Mouse (Mus musculus): ENCODE results near the gene Xk.
"Not testable (repeated sequence)": the region's sequence is repeated elsewhere in the genome, so short reads cannot be mapped to it uniquely, and the experiment has no call there.

The Xk gene

DNA sequence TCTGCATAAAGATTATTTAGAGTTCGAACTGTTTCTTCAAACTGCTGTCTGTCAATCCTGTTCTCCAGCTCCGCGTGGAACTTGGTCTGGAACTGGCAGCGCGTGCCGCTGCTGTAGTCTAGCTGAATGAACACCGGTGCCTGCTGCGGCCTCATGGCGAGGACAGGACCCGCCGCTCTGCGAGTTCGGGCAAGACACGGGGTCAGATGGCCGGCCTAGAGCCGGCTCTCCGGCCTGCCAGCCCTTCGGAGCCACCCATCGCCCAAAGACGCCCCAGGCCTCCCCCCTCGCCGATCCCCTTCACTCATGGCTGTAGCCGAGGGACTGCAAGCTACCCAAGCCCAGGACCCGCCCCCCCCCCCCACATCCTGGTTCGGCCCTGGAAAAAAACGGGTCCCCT lies 55.4 kb downstream of the Xk start:
- not testable (repeated sequence) for DNase-seq

DNA sequence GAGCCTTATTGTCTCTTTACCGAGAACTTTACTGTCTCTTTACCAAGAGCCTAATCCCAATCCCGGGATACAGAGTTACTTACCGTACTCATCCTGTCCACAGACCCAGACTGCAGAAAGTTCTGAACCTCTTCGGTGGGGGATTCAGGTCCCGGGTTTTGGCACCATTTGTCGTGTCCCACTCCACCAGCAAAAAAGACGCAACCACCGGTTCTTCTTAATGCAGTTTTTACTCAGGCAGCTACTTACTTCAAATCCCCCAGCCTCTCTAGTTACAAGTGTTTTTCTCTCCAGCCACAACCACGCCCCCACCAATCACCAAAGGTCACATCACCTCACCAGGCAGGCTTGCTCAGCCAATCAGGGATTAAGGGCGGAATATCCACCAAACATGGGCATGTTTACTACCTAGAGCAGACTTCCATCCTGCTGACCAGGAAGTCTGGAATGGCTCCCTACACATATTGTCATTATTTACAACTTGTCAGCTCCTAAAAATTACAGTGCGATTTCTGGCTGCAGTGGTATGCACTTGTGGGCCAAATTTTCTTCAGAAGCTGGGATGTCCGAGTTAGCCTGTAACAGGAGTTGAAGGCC lies 59.9 kb downstream of the Xk start:
- DNase-seq = not testable (repeated sequence)

DNA sequence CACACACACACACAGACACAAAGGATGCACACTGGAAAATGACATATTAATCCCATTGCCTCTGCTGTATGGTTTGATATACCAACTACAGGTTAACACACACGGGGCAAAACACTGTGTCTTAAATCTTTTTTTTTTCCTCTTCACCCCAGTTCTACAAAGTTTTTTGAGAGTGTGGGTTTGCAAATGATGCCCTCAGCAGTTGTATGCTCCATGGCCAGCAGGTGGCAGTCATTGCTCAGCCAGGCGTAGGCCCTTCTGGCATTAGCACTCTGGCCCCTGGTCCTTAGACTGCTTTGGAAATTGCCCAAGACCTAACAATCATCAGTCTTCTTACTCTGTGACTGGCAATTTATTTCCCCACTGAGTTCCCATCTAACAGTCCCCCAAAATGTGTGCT lies 60.5 kb downstream of the Xk start:
- DNase-seq = peak; percentile 12

DNA sequence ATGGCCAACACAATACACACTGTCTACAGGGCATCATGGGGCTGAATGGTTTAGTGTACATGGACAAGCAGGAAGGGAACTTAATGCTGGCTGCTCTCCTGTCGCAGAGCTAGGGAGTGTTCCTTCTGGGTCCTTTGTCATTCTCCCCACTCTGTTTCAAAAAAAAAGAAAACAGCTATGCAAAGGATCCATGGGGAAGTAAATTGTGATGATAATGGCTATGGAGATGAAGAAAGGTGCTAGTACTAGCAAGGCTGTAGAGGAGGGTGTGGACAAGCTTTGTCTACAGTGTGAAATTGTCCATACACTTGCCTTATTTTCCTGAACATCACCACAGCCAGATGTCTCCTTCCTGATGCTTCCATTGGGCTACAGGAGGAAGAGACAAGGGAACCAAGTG lies 62.4 kb downstream of the Xk start:
- not testable (repeated sequence) for DNase-seq

DNA sequence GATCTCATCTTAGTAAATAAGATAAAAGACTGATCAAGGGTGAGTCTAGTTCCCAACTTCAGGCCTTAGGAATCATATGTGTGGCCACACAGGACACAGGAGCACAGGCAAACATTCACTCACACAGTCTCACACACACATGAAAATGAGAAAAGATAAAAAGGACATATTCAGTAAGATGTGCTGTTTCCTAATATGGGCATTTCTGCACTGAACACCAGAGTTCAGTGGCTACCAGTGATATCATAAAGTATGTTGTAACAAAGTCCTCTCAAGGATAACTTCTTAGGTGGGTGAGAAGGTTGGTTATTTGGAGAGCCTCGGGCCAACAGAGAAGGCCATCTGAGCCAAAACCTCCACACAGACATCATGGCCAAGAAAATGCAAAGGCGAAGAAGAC lies 77.8 kb downstream of the Xk start, which contains the start of gene H2al1k:
H2al1k (plus strand) TSS at position 301 of the 400 bp plus-strand sequence.
- DNase-seq = not testable (repeated sequence)

Measured in thymus, postnatal 25 days (tissue).